Mouse (Mus musculus): ENCODE measurements at regions not wholly inside any gene's neighbourhood (a gene's known extent, or its start where the extent isn't known, plus 50 kb on each side); places are given as distances from the start of the nearest gene placed in this dataset.

DNA sequence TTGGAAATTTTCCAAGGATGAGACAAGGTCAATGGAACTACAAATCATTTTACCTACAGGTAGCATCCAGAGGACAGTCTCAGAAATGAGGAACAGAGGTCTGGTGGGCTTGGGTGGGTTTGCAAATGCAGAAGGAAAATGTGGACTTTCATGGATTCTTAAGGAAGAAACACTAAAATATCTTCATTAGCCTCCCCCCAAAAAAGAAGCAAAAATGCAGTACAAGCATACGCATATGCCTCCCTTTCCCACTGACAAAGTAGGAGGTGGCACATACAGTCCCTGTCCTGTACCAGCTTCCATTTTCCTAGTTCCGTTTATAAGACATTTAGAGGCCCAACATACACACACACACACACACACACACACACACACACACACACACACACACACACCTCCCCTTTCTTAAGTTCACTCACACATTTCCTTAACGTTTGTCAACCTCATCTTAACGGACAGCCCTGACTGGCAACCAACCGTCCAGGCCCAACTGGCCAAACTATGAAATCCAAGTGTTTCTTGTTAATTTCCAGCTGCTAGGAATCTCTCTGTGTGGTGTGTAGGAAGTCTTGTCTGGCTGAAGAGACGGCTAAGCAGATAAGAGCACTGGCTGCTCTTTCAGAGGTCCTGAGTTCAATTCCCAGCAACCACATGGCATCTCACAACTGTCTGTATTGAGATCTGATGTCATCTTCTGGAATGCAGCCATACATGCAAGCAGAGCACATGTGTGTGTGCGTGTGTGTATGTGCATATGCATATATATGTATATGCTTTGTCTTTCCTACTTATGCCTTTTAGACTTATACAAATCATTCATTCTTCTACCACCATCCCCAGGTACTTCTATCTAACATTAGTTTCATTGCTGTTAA, 206.6 kb upstream of the Hnrnpa3 start:
- dilution Hi-C loops (cut with MboI; ENCODE audit: extremely low pct_ligation_motif_present, extremely low pct_unique_long_range_greater_than_20kb, low sequenced_read_pairs) (no loop called here), in situ Hi-C loops (cut with MboI; ENCODE audit: low pct_ligation_motif_present, low pct_unique_long_range_greater_than_20kb, low sequenced_read_pairs) (loop anchor here (25.0 kb wide), 1 partner anchor 135 kb away; no protein-coding TSS in a partner anchor)
- H3K27me3 ChIP-seq (replicated peaks), result no peaks in the 10 kb centered on the region
- H3K36me3 ChIP-seq (replicated peaks in 1 of 2; ENCODE audit: control insufficient read depth in 1 of 2, insufficient read depth in 1 of 2, low read length in 1 of 2), result no peaks in the 10 kb centered on the region
- no peak overlapping the region for H3K4me2 ChIP-seq (ENCODE audit: insufficient read depth, low read depth, poor library complexity, severe bottlenecking)
- H3K4me1 ChIP-seq (ENCODE audit: control insufficient read depth in 1 of 2, insufficient read depth in 2 of 2), result peaks cover 0 to 7% of the 10 kb centered on the region in 2 experiments; a peak in 2 of 4 replicates
- DNase-seq (ENCODE audit: extremely low read depth), result no peak
- no peak for TF ChIP-seq POLR2A (IDR thresholded peaks at IDR 0.05; ENCODE audit: low read depth, low read length)
- no peak for TF ChIP-seq SMC3 (IDR thresholded peaks at IDR 0.05; ENCODE audit: low read depth, low read length)
- TF ChIP-seq USF2 (conservative IDR thresholded peaks at IDR 0.05; ENCODE audit: low read depth, low read length), result no peak
- TF ChIP-seq CTCF (conservative IDR thresholded peaks at IDR 0.05 in 1 of 2, IDR thresholded peaks at IDR 0.05 in 1 of 2; ENCODE audit: low read depth in 2 of 2, low read length in 2 of 2), result no peak
- no peak for TF ChIP-seq ZMIZ1 (IDR thresholded peaks at IDR 0.05; ENCODE audit: low read depth, low read length)
- TF ChIP-seq SIN3A (IDR thresholded peaks at IDR 0.05; ENCODE audit: low read length), result no peak
- TF ChIP-seq NELFE (IDR thresholded peaks at IDR 0.05; ENCODE audit: low read depth, low read length), result no peak
- no peak for TF ChIP-seq MXI1 (IDR thresholded peaks at IDR 0.05; ENCODE audit: low read depth, low read length)
- no peak for TF ChIP-seq USF1 (IDR thresholded peaks at IDR 0.05; ENCODE audit: low read depth, low read length)
- H3K4me3 ChIP-seq (replicated peaks in 1 of 3; ENCODE audit: low read depth in 2 of 3, low read length in 2 of 3, poor library complexity in 1 of 3), result no peak overlapping the region
- no peak overlapping the region for H3K9ac ChIP-seq (ENCODE audit: insufficient read depth, low read depth)
- H3K79me2 ChIP-seq (replicated peaks; ENCODE audit: control insufficient read depth, extremely low read depth, insufficient read depth, poor library complexity, severe bottlenecking), result no peaks in the 10 kb centered on the region
- no peak overlapping the region for H3K27ac ChIP-seq (ENCODE audit: insufficient read depth, low read depth)
- no peaks in the 10 kb centered on the region for H3K9me3 ChIP-seq (replicated peaks; ENCODE audit: low read length)

DNA sequence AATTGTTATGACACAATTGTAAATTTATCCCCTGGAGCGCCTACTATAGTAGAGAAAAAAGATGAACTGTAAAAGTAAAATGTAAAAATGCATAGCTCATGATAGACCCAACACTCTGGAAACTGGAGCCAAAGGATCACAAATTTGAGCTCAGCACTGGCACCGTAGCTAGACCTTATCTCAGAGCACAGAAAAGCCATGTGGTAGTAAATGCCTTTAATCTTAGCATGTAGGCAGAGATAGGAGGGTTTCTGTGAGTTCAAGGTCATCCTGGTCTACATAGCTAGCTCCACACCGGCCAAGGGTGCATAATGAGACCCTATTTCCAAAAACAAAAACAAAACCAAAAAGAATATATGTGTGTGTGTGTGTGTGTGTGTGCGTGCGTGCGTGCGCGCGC, 203.6 kb upstream of the Hnrnpa3 start:
- TF ChIP-seq IRF4 (IDR thresholded peaks at IDR 0.05; ENCODE audit: low read depth, low read length) (no peak), MAX (IDR thresholded peaks at IDR 0.05; ENCODE audit: low read length) (no peak), CTCF (conservative IDR thresholded peaks at IDR 0.05 in 1 of 2, IDR thresholded peaks at IDR 0.05 in 1 of 2; ENCODE audit: low read depth in 2 of 2, low read length in 2 of 2) (no peak), CHD1 (IDR thresholded peaks at IDR 0.05; ENCODE audit: low read depth, low read length) (no peak), KAT2A (IDR thresholded peaks at IDR 0.05; ENCODE audit: insufficient replicate concordance, low read length) (no peak), RAD21 (IDR thresholded peaks at IDR 0.05; ENCODE audit: low read depth, low read length) (no peak), EP300 (IDR thresholded peaks at IDR 0.05; ENCODE audit: low read length) (no peak), SIN3A (IDR thresholded peaks at IDR 0.05; ENCODE audit: low read length) (no peak), NELFE (IDR thresholded peaks at IDR 0.05; ENCODE audit: low read depth, low read length) (no peak), TBP (conservative IDR thresholded peaks at IDR 0.05; ENCODE audit: low read depth, low read length) (no peak), POLR2A (IDR thresholded peaks at IDR 0.05; ENCODE audit: low read depth, low read length) (no peak), JUN (IDR thresholded peaks at IDR 0.05; ENCODE audit: insufficient read depth, low read depth, low read length) (no peak), JUND (conservative IDR thresholded peaks at IDR 0.05; ENCODE audit: low read depth, low read length) (no peak), ZNF384 (IDR thresholded peaks at IDR 0.05; ENCODE audit: low read depth, low read length) (no peak), TCF12 (IDR thresholded peaks at IDR 0.05; ENCODE audit: low read depth, low read length) (no peak), E2F4 (IDR thresholded peaks at IDR 0.05; ENCODE audit: insufficient replicate concordance, low read depth, low read length) (no peak), HCFC1 (IDR thresholded peaks at IDR 0.05; ENCODE audit: low read depth, low read length) (no peak), ZMIZ1 (IDR thresholded peaks at IDR 0.05; ENCODE audit: low read depth, low read length) (no peak), MXI1 (IDR thresholded peaks at IDR 0.05; ENCODE audit: low read depth, low read length) (no peak), GABPA (IDR thresholded peaks at IDR 0.05; ENCODE audit: insufficient replicate concordance, low read depth, low read length) (no peak)
- Histone ChIP-seq H3K9ac (ENCODE audit: insufficient read depth, low read depth) (no peak overlapping the region), H3K9me3 (replicated peaks; ENCODE audit: low read length) (no peaks in the 10 kb centered on the region), H3K4me1 (ENCODE audit: control insufficient read depth in 1 of 2, insufficient read depth in 2 of 2) (peaks cover 0 to 7% of the 10 kb centered on the region in 2 experiments; a peak in 2 of 4 replicates), H3K27me3 (replicated peaks) (no peaks in the 10 kb centered on the region), H3K4me2 (ENCODE audit: insufficient read depth, low read depth, poor library complexity, severe bottlenecking) (no peak overlapping the region), H3K4me3 (replicated peaks in 1 of 3; ENCODE audit: low read depth in 2 of 3, low read length in 2 of 3, poor library complexity in 1 of 3) (no peak overlapping the region), H3K36me3 (replicated peaks in 1 of 2; ENCODE audit: control insufficient read depth in 1 of 2, insufficient read depth in 1 of 2, low read length in 1 of 2) (no peaks in the 10 kb centered on the region), H3K79me2 (replicated peaks; ENCODE audit: control insufficient read depth, extremely low read depth, insufficient read depth, poor library complexity, severe bottlenecking) (no peaks in the 10 kb centered on the region), H3K27ac (ENCODE audit: insufficient read depth, low read depth) (no peak overlapping the region)
- no peak for DNase-seq (ENCODE audit: extremely low read depth)
- in situ Hi-C loops (cut with MboI; ENCODE audit: low pct_ligation_motif_present, low pct_unique_long_range_greater_than_20kb, low sequenced_read_pairs), result loop anchor here (25.0 kb wide), 1 partner anchor 132 kb away; no protein-coding TSS in a partner anchor
- dilution Hi-C loops (cut with MboI; ENCODE audit: extremely low pct_ligation_motif_present, extremely low pct_unique_long_range_greater_than_20kb, low sequenced_read_pairs), result no loop called here
